Mouse (Mus musculus) neural tube, embryonic 13.5 days (tissue): ENCODE data around the gene St7l. TPM values are rescaled to one million over a fixed set of nuclear protein-coding genes. Genes with fewer than 3 reads are reported as not detected.
"Not testable (repeated sequence)": the region's sequence is repeated elsewhere in the genome, so short reads cannot be mapped to it uniquely, and the experiment has no call there.

ENCODE experiments used
- ATAC-seq: fragments of 200-750 bp; cut with Nextera tagmentation; 2 replicates; pipeline ENCODE4 v1.8.0; 2017; ENCODE audit warnings: low read depth, mild to moderate bottlenecking, moderate TSS enrichment, moderate library complexity
- H3K27ac ChIP-seq: fragments of 300-500 bp; sonication (generic); replicated peaks from 2 replicates; pipeline ENCODE4 v1.5.1; 2015; ENCODE audit warnings: moderate library complexity, mild to moderate bottlenecking, inconsistent platforms
- H3K27me3 ChIP-seq: fragments of 300-500 bp; sonication (generic); 2 replicates; pipeline ENCODE4 v1.6.1; 2015; ENCODE audit warnings: mild to moderate bottlenecking, inconsistent platforms
- H3K36me3 ChIP-seq: fragments of 300-500 bp; sonication (generic); 2 replicates; pipeline ENCODE4 v1.6.1; 2015; ENCODE audit warnings: mild to moderate bottlenecking, inconsistent platforms
- H3K4me1 ChIP-seq: fragments of 300-500 bp; sonication (generic); replicated peaks from 2 replicates; pipeline ENCODE4 v1.6.1; 2015; ENCODE audit warnings: inconsistent platforms
- H3K4me2 ChIP-seq: fragments of 300-500 bp; sonication (generic); 2 replicates; pipeline ENCODE4 v1.6.1; 2015; ENCODE audit warnings: inconsistent platforms, mild to moderate bottlenecking, moderate library complexity
- H3K4me3 ChIP-seq: fragments of 300-500 bp; sonication (generic); 2 replicates; pipeline ENCODE4 v1.5.1; 2015; ENCODE audit warnings: mild to moderate bottlenecking, inconsistent platforms
- H3K9ac ChIP-seq: fragments of 300-500 bp; sonication (generic); 2 replicates; pipeline ENCODE4 v1.6.1; 2015; ENCODE audit warnings: moderate library complexity, mild to moderate bottlenecking, inconsistent platforms
- H3K9me3 ChIP-seq: fragments of 300-500 bp; sonication (generic); 2 replicates; pipeline ENCODE4 v1.6.1; 2016; ENCODE audit warnings: inconsistent platforms
- WGBS: fragments of 180-500 bp; shearing (Covaris S2); methylation state at CpG from one replicate; pipeline ENCODE4 v1.1.7; 2015; 5-methylcytosine and 5-hydroxymethylcytosine counted together
- polyA plus RNA-seq: library from polyadenylated mRNA; unstranded; fragments of >200 nt; fragmentation: Nextera tagmentation; extraction: Ambion mirVana; gene quantifications from 2 replicates; pipeline ENCODE4 v1.2.1, GENCODE M21; 2015

St7l gene
- polyA plus RNA-seq, 1 experiment from 2014 or later, result 40.4 TPM

- Histone ChIP-seq H3K4me2 (no peak overlapping the region), H3K36me3 (peaks cover 15% of the 10 kb centered on the region; the same call in 1 of the 2 replicates), H3K9me3 (no peaks in the 10 kb centered on the region), H3K9ac (no peak overlapping the region), H3K27me3 (no peaks in the 10 kb centered on the region), H3K27ac (no peak overlapping the region), H3K4me1 (0 out of 2 replicates have a peak, but pooled peaks cover 3% of the 10 kb centered on the region), H3K4me3 (no peak overlapping the region)
- ATAC-seq, result no peak
- 91% methylated on average over 1 of the region's 1 CpGs for WGBS
These were observed 9.3 kb upstream of the St7l start for GRCm38 (mm10) chr3:104854465-104854864.

GRCm38 (mm10) chr3:104854866-104855265 is 8.9 kb upstream of the St7l start:
- no peak for ATAC-seq
- Histone ChIP-seq H3K27me3 (no peaks in the 10 kb centered on the region), H3K4me1 (0 out of 2 replicates have a peak, but pooled peaks cover 3% of the 10 kb centered on the region), H3K36me3 (peaks cover 12% of the 10 kb centered on the region; the same call in 1 of the 2 replicates), H3K9me3 (no peaks in the 10 kb centered on the region), H3K9ac (no peak overlapping the region), H3K4me3 (no peak overlapping the region), H3K27ac (no peak overlapping the region), H3K4me2 (no peak overlapping the region)

GRCm38 (mm10) chr3:104856106-104856505 is 7.7 kb upstream of the St7l start:
- 90% methylated on average over 1 of the region's 1 CpGs for WGBS
- ATAC-seq, result no peak

GRCm38 (mm10) chr3:104858560-104858959 is 5.2 kb upstream of the St7l start:
- Histone ChIP-seq H3K4me1 (peaks cover 30% of the 10 kb centered on the region), H3K9ac (no peak overlapping the region), H3K4me3 (no peak overlapping the region), H3K27ac (no peak overlapping the region), H3K4me2 (no peak overlapping the region), H3K36me3 (peaks cover 12% of the 10 kb centered on the region; the same call in 1 of the 2 replicates), H3K27me3 (no peaks in the 10 kb centered on the region), H3K9me3 (no peaks in the 10 kb centered on the region)
- ATAC-seq, result no peak
- 93% methylated on average over 1 of the region's 1 CpGs for WGBS

More at GRCm38 (mm10) chr3:104856106-104856505, 7.7 kb upstream of the St7l start:
- Histone ChIP-seq H3K9ac (no peak overlapping the region), H3K9me3 (no peaks in the 10 kb centered on the region), H3K4me3 (no peak overlapping the region), H3K4me1 (peaks cover 6% of the 10 kb centered on the region), H3K27me3 (no peaks in the 10 kb centered on the region), H3K36me3 (peaks cover 12% of the 10 kb centered on the region; the same call in 1 of the 2 replicates), H3K4me2 (no peak overlapping the region), H3K27ac (no peak overlapping the region)

- no peaks in the 10 kb centered on the region for H3K27me3 ChIP-seq
- H3K9me3 ChIP-seq, result no peaks in the 10 kb centered on the region
- H3K4me3 ChIP-seq, result peak overlapping the region; percentile 98
- H3K27ac ChIP-seq, result peak overlapping the region; percentile 97
- WGBS, result under 1% methylated on average over 48 of the region's 48 CpGs
- peak; percentile 97 for ATAC-seq
- H3K9ac ChIP-seq, result peak overlapping the region; percentile 96
- H3K36me3 ChIP-seq, result peaks cover 10% of the 10 kb centered on the region; the same call in 1 of the 2 replicates
- peaks cover 45% of the 10 kb centered on the region for H3K4me1 ChIP-seq
- H3K4me2 ChIP-seq, result peak overlapping the region; percentile 85
These were observed 991 bp downstream of the St7l start for GRCm38 (mm10) chr3:104864651-104865340.

GRCm38 (mm10) chr3:104865341-104865788 is 1.6 kb downstream of the St7l start:
- peak overlapping the region; percentile 98 for H3K4me3 ChIP-seq
- 0 out of 2 replicates have a peak, but pooled peaks have one; percentile 9 for ATAC-seq
- H3K27ac ChIP-seq, result peak overlapping the region; percentile 97
- H3K36me3 ChIP-seq, result peaks cover 13% of the 10 kb centered on the region; the same call in 1 of the 2 replicates
- H3K27me3 ChIP-seq, result no peaks in the 10 kb centered on the region
- H3K4me2 ChIP-seq, result peak overlapping the region; percentile 85
- no peaks in the 10 kb centered on the region for H3K9me3 ChIP-seq
- peak overlapping the region; percentile 96 for H3K9ac ChIP-seq
- H3K4me1 ChIP-seq, result peaks cover 45% of the 10 kb centered on the region
- WGBS, result under 1% methylated on average over 12 of the region's 12 CpGs

GRCm38 (mm10) chr3:104866674-104867073 is 2.9 kb downstream of the St7l start:
- Histone ChIP-seq H3K4me2 (peak overlapping the region; percentile 85), H3K4me3 (peak overlapping the region; percentile 98; the same call in 1 of the 2 replicates), H3K4me1 (peaks cover 37% of the 10 kb centered on the region), H3K36me3 (peaks cover 27% of the 10 kb centered on the region)
- H3K27ac ChIP-seq, ATAC-seq, H3K27me3 ChIP-seq, H3K9me3 ChIP-seq, H3K9ac ChIP-seq: not testable (repeated sequence)

GRCm38 (mm10) chr3:104869611-104870010 is 5.8 kb downstream of the St7l start:
- peaks cover 51% of the 10 kb centered on the region for H3K36me3 ChIP-seq
- H3K27ac ChIP-seq, result no peak overlapping the region
- no peak for ATAC-seq
- H3K4me3 ChIP-seq, result no peak overlapping the region
- no peaks in the 10 kb centered on the region for H3K9me3 ChIP-seq
- peaks cover 16% of the 10 kb centered on the region for H3K4me1 ChIP-seq
- H3K9ac ChIP-seq, result no peak overlapping the region
- no peak overlapping the region for H3K4me2 ChIP-seq
- no peaks in the 10 kb centered on the region for H3K27me3 ChIP-seq

GRCm38 (mm10) chr3:104888585-104888984 is 24.8 kb downstream of the St7l start:
- no peaks in the 10 kb centered on the region for H3K27me3 ChIP-seq
- H3K4me2 ChIP-seq, result no peak overlapping the region
- peaks cover 63% of the 10 kb centered on the region for H3K36me3 ChIP-seq
- no peak overlapping the region for H3K27ac ChIP-seq
- WGBS, result 92% methylated on average over 3 of the region's 3 CpGs
- no peaks in the 10 kb centered on the region for H3K4me1 ChIP-seq
- no peak overlapping the region for H3K9ac ChIP-seq
- no peak overlapping the region for H3K4me3 ChIP-seq
- no peaks in the 10 kb centered on the region for H3K9me3 ChIP-seq
- ATAC-seq, result no peak

- WGBS, result 75% methylated on average over 3 of the region's 3 CpGs
- peaks cover 57% of the 10 kb centered on the region for H3K36me3 ChIP-seq
These were observed 32.3 kb downstream of the St7l start for GRCm38 (mm10) chr3:104896141-104896540.

GRCm38 (mm10) chr3:104901154-104901553 is 37.3 kb downstream of the St7l start:
- peaks cover 47% of the 10 kb centered on the region for H3K36me3 ChIP-seq
- H3K4me1 ChIP-seq, result no peaks in the 10 kb centered on the region
- H3K4me2 ChIP-seq, result no peak overlapping the region
- no peak overlapping the region for H3K4me3 ChIP-seq
- H3K27me3 ChIP-seq, result no peaks in the 10 kb centered on the region
- no peaks in the 10 kb centered on the region for H3K9me3 ChIP-seq
- H3K9ac ChIP-seq, result no peak overlapping the region
- no peak for ATAC-seq
- WGBS, result 91% methylated on average over 4 of the region's 4 CpGs
- no peak overlapping the region for H3K27ac ChIP-seq

More at GRCm38 (mm10) chr3:104896141-104896540, 32.3 kb downstream of the St7l start:
- H3K9ac ChIP-seq, result no peak overlapping the region
- H3K27me3 ChIP-seq, result no peaks in the 10 kb centered on the region
- H3K4me1 ChIP-seq, result no peaks in the 10 kb centered on the region
- no peak for ATAC-seq
- H3K4me3 ChIP-seq, result no peak overlapping the region
- no peak overlapping the region for H3K27ac ChIP-seq
- H3K4me2 ChIP-seq, result no peak overlapping the region
- no peaks in the 10 kb centered on the region for H3K9me3 ChIP-seq

- Histone ChIP-seq H3K27me3 (no peaks in the 10 kb centered on the region), H3K4me1 (no peaks in the 10 kb centered on the region), H3K9ac (no peak overlapping the region), H3K4me3 (no peak overlapping the region), H3K36me3 (peaks cover 37% of the 10 kb centered on the region), H3K27ac (no peak overlapping the region), H3K4me2 (no peak overlapping the region), H3K9me3 (no peaks in the 10 kb centered on the region)
- ATAC-seq, result no peak
- WGBS, result 93% methylated on average over 4 of the region's 4 CpGs
These were observed 41.6 kb downstream of the St7l start for GRCm38 (mm10) chr3:104905389-104905788.
